Mouse (Mus musculus) CH12.LX (cell line): Measurements from ENCODE around the gene Dok1. TPM values are rescaled to one million over a fixed set of nuclear protein-coding genes. Genes with fewer than 3 reads are reported as not detected.

Experiments
- DNase-seq: peaks from one replicate; pipeline ENCODE4 v3.0.0-alpha.2; 2013; ENCODE audit errors: extremely low read depth
- H3K27ac ChIP-seq: 2 replicates; pipeline ENCODE4 v1.5.1; 2012; ENCODE audit warnings: low read depth, mild to moderate bottlenecking, control low read depth, moderate library complexity; ENCODE audit not compliant: insufficient read depth
- H3K27me3 ChIP-seq: replicated peaks from 2 replicates; pipeline ENCODE3; 2012; ENCODE audit warnings: inconsistent platforms
- H3K36me3 ChIP-seq, 2 experiments: replicated peaks in 1 of 2; 2 replicates each; pipeline versions ENCODE3 to v1.6.1; 2012; ENCODE audit warnings: inconsistent platforms in 1 of 2, low read length in 1 of 2, mild to moderate bottlenecking in 1 of 2, mixed read lengths in 1 of 2, moderate library complexity in 1 of 2; ENCODE audit not compliant: control insufficient read depth in 1 of 2, insufficient read depth in 1 of 2
- H3K4me1 ChIP-seq, 2 experiments: 2 replicates each; pipeline ENCODE4 v1.6.1; 2012; ENCODE audit warnings: inconsistent platforms in 1 of 2, moderate library complexity in 1 of 2; ENCODE audit not compliant: insufficient read depth in 2 of 2, control insufficient read depth in 1 of 2
- H3K4me2 ChIP-seq: 2 replicates; pipeline ENCODE4 v1.6.1; 2012; ENCODE audit warnings: low read depth, mild to moderate bottlenecking, control low read depth; ENCODE audit not compliant: poor library complexity, insufficient read depth, severe bottlenecking
- H3K4me3 ChIP-seq, 3 experiments: fragments of 150-350 bp in 1 of 3; sonication (generic) in 1 of 3; replicated peaks in 1 of 3; 2 replicates each; pipeline versions ENCODE3 to v1.5.1; 2011 to 2012; ENCODE audit warnings: low read depth in 2 of 3, low read length in 2 of 3, mild to moderate bottlenecking in 2 of 3, moderate library complexity in 2 of 3, control low read depth in 1 of 3, improper control_type of control experiment in 1 of 3, inconsistent platforms in 1 of 3, mixed read lengths in 1 of 3; ENCODE audit not compliant: poor library complexity in 1 of 3
- H3K79me2 ChIP-seq: replicated peaks from 2 replicates; pipeline ENCODE4 v1.6.1; 2012; ENCODE audit warnings: mild to moderate bottlenecking, moderate library complexity; ENCODE audit not compliant: control insufficient read depth, poor library complexity, insufficient read depth, severe bottlenecking; ENCODE audit errors: extremely low read depth
- H3K9ac ChIP-seq: 2 replicates; pipeline ENCODE4 v1.6.1; 2012; ENCODE audit warnings: low read depth, mild to moderate bottlenecking, control low read depth, moderate library complexity; ENCODE audit not compliant: insufficient read depth
- H3K9me3 ChIP-seq: replicated peaks from 2 replicates; pipeline ENCODE3; 2012; ENCODE audit warnings: low read length, inconsistent platforms, mixed read lengths
- BHLHE40 ChIP-seq: IDR thresholded peaks from 2 replicates; pipeline ENCODE4 v1.6.1; 2011; ENCODE audit warnings: mild to moderate bottlenecking, low read depth, low read length, improper control_type of control experiment
- CTCF ChIP-seq, 2 experiments: IDR thresholded peaks in 1 of 2; conservative IDR thresholded peaks in 1 of 2; 2 replicates each; pipeline ENCODE4 v1.5.1; 2011 to 2012; ENCODE audit warnings: low read depth in 2 of 2, low read length in 2 of 2, improper control_type of control experiment in 1 of 2, inconsistent platforms in 1 of 2, mild to moderate bottlenecking in 1 of 2, moderate library complexity in 1 of 2
- E2F4 ChIP-seq: IDR thresholded peaks from 2 replicates; pipeline ENCODE4 v1.6.1; 2011; ENCODE audit warnings: low read depth, low read length, improper control_type of control experiment; ENCODE audit not compliant: insufficient replicate concordance
- EP300 ChIP-seq: IDR thresholded peaks from 2 replicates; pipeline ENCODE4 v1.6.1; 2011; ENCODE audit warnings: low read length, improper control_type of control experiment
- ETS1 ChIP-seq: conservative IDR thresholded peaks from 2 replicates; pipeline ENCODE4 v1.6.1; 2012; ENCODE audit warnings: low read depth, mild to moderate bottlenecking, inconsistent platforms, low read length, improper control_type of control experiment, moderate library complexity
- GABPA ChIP-seq: IDR thresholded peaks from 2 replicates; pipeline ENCODE4 v1.6.1; 2012; ENCODE audit warnings: low read depth, low read length, improper control_type of control experiment, inconsistent platforms; ENCODE audit not compliant: insufficient replicate concordance
- HCFC1 ChIP-seq: IDR thresholded peaks from 2 replicates; pipeline ENCODE4 v1.6.1; 2012; ENCODE audit warnings: low read depth, mild to moderate bottlenecking, inconsistent platforms, low read length, improper control_type of control experiment
- JUN ChIP-seq: IDR thresholded peaks from 2 replicates; pipeline ENCODE4 v1.6.1; 2011; ENCODE audit warnings: low read depth, mild to moderate bottlenecking, low read length, improper control_type of control experiment, moderate library complexity; ENCODE audit not compliant: insufficient read depth
- MAFK ChIP-seq: IDR thresholded peaks from 2 replicates; pipeline ENCODE4 v1.6.1; 2011; ENCODE audit warnings: low read length, improper control_type of control experiment; ENCODE audit not compliant: insufficient replicate concordance
- MAZ ChIP-seq: IDR thresholded peaks from 2 replicates; pipeline ENCODE4 v1.6.1; 2012; ENCODE audit warnings: low read depth, mild to moderate bottlenecking, inconsistent platforms, low read length, improper control_type of control experiment, moderate library complexity
- MXI1 ChIP-seq: IDR thresholded peaks from 2 replicates; pipeline ENCODE4 v1.6.1; 2011; ENCODE audit warnings: mild to moderate bottlenecking, low read depth, low read length, improper control_type of control experiment
- MYC ChIP-seq: IDR thresholded peaks from 2 replicates; pipeline ENCODE4 v1.6.1; 2011; ENCODE audit warnings: low read depth, mild to moderate bottlenecking, improper control_type of control experiment, low read length
- NRF1 ChIP-seq: IDR thresholded peaks from 2 replicates; pipeline ENCODE4 v1.6.1; 2014; ENCODE audit warnings: low read depth, mild to moderate bottlenecking, inconsistent platforms, low read length, improper control_type of control experiment, moderate library complexity
- POLR2A ChIP-seq: IDR thresholded peaks from 2 replicates; pipeline ENCODE4 v1.6.1; 2011; ENCODE audit warnings: low read depth, mild to moderate bottlenecking, improper control_type of control experiment, low read length
- RCOR1 ChIP-seq: conservative IDR thresholded peaks from 2 replicates; pipeline ENCODE4 v1.6.1; 2012; ENCODE audit warnings: low read depth, mild to moderate bottlenecking, inconsistent platforms, low read length, improper control_type of control experiment
- TBP ChIP-seq: conservative IDR thresholded peaks from 2 replicates; pipeline ENCODE4 v1.6.1; 2011; ENCODE audit warnings: low read depth, low read length, improper control_type of control experiment
- TCF12 ChIP-seq: IDR thresholded peaks from 2 replicates; pipeline ENCODE4 v1.6.1; 2014; ENCODE audit warnings: low read depth, mild to moderate bottlenecking, inconsistent platforms, low read length, improper control_type of control experiment
- USF2 ChIP-seq: conservative IDR thresholded peaks from 2 replicates; pipeline ENCODE4 v1.6.1; 2011; ENCODE audit warnings: low read depth, low read length, improper control_type of control experiment
- ZNF384 ChIP-seq: IDR thresholded peaks from 2 replicates; pipeline ENCODE4 v1.6.1; 2012; ENCODE audit warnings: low read depth, low read length, improper control_type of control experiment, inconsistent platforms
- dilution Hi-C: fragments of 300-500 bp; cut with MboI; formaldehyde crosslinking; loops from 2 replicates; pipeline ENCODE4 v1.14.3; 2020; ENCODE audit warnings: low sequenced_read_pairs; ENCODE audit not compliant: extremely low pct_unique_long_range_greater_than_20kb, extremely low pct_ligation_motif_present
- in situ Hi-C: fragments of 300-500 bp; cut with MboI; formaldehyde crosslinking; loops from 3 replicates; pipeline ENCODE4 v1.14.3; 2019; ENCODE audit warnings: low sequenced_read_pairs, low pct_ligation_motif_present, low pct_unique_long_range_greater_than_20kb, mixed read lengths
- polyA plus RNA-seq: library from polyadenylated mRNA; unstranded; fragments of >175 nt; gene quantifications from 2 replicates; pipeline ENCODE4 v1.2.1, GENCODE M21; 2012; ENCODE audit warnings: low read depth; ENCODE audit not compliant: insufficient read length
- total RNA-seq, 2 experiments: library from RNA; depleted of rRNA; stranded (reverse); fragments of 300-350 nt in 1 of 2; fragments of >200 nt in 1 of 2; gene quantifications; 2 replicates each; pipeline ENCODE4 v1.2.3; 2012 to 2014

Dok1 gene
- total and polyA plus RNA-seq, 3 experiments, result 21.4 to 33.2 (median 23.8) TPM

DNA sequence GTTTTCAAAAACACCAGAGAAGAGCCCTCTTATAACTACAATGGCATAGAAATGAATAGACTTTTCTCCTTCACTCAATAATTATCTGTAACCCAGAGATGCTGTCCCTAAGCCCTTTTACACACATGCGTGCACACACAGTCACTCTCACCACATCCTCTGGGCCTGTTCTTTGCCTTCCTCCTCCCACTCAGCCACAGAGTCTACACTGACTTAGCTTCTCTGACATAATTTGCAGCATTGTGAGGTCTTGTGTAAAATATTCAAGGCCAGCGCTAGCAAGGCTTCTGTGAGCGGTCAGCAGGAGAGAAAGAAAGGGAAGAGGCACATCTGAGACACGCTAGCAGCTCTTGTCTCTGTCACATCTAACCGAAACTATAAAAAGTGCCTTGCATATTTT lies 19.8 kb downstream of the Dok1 start:
- Histone ChIP-seq H3K27ac (no peak overlapping the region), H3K36me3 (no peaks in the 10 kb centered on the region), H3K4me3 (no peak overlapping the region), H3K4me2 (no peak overlapping the region), H3K9ac (no peak overlapping the region), H3K9me3 (peaks cover 3% of the 10 kb centered on the region), H3K4me1 (peaks cover 3 to 82% of the 10 kb centered on the region in 2 experiments; a peak in 3 of 4 replicates), H3K79me2 (no peaks in the 10 kb centered on the region), H3K27me3 (no peaks in the 10 kb centered on the region)
- TF ChIP-seq TCF12 (no peak), MXI1 (no peak), ETS1 (0 out of 2 replicates have a peak, but pooled peaks have one; percentile 23), TBP (no peak), JUN (no peak), ZNF384 (no peak), BHLHE40 (peak; percentile 25; the same call in 1 of the 2 replicates), EP300 (0 out of 2 replicates have a peak, but pooled peaks have one; percentile 16), RCOR1 (no peak), MAZ (no peak), MYC (0 out of 2 replicates have a peak, but pooled peaks have one; percentile 22), E2F4 (no peak)
- dilution Hi-C loops (no loop called here), in situ Hi-C loops (no loop called here)
- peak; percentile 58 for DNase-seq

DNA sequence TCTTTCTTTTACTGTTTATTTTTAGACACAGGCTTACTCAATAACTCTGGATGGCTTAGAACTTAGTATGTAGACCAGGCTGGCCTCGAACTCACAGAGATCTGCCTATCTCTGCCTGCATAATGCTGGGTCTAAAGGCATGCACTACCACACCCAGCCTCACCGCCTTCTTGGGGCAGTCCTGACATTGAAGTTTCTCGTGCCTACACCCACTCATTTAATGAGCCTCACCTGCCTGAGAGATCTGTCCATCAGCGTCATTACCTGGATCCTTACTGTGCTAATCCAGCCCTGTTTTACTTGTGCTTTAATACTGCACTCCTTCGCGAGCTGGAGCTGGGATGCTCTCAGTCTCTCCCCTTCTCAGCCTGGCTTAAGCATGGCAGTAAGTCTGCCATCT lies 21.5 kb downstream of the Dok1 start:
- Histone ChIP-seq H3K36me3 (no peaks in the 10 kb centered on the region), H3K27ac (no peak overlapping the region), H3K79me2 (no peaks in the 10 kb centered on the region), H3K4me2 (no peak overlapping the region), H3K4me1 (peaks cover 4 to 76% of the 10 kb centered on the region in 2 experiments; a peak in 3 of 4 replicates), H3K4me3 (no peak overlapping the region), H3K9ac (no peak overlapping the region), H3K9me3 (peaks cover 3% of the 10 kb centered on the region), H3K27me3 (no peaks in the 10 kb centered on the region)
- in situ Hi-C loops (no loop called here), dilution Hi-C loops (no loop called here)
- no peak for DNase-seq
- no peak for TF ChIP-seq MAFK
- TF ChIP-seq POLR2A, result no peak
- no peak for TF ChIP-seq HCFC1

DNA sequence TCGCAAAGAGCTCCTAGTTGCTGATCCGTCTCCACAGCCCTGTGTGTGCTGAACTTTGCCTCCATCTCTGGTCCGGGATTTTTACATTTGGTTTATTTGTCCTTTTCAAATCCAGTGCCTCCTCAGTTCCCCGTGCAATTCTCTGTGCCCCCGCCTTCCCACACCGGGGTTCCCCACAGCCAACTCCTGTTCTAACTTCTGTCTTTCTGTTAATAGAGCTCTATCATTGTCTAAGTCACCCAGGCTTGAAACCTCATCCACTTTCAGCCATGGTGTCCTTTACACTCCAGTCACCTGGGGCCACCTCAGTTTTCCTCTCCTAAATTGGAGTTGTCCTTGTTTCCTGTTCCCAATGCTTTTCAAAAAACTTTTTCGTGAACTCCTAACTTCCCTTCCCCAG lies 22.0 kb downstream of the Dok1 start:
- no peak overlapping the region for H3K4me2 ChIP-seq
- no peak overlapping the region for H3K27ac ChIP-seq
- no peak for DNase-seq
- peaks cover 3 to 75% of the 10 kb centered on the region in 2 experiments; a peak in 3 of 4 replicates for H3K4me1 ChIP-seq
- dilution Hi-C loops (no loop called here), in situ Hi-C loops (no loop called here)
- H3K9me3 ChIP-seq, result peaks cover 3% of the 10 kb centered on the region
- no peaks in the 10 kb centered on the region for H3K27me3 ChIP-seq
- no peak overlapping the region for H3K9ac ChIP-seq
- no peak overlapping the region for H3K4me3 ChIP-seq
- no peak for TF ChIP-seq CTCF (conservative IDR thresholded peaks at IDR 0.05 in 1 of 2, IDR thresholded peaks at IDR 0.05 in 1 of 2; ENCODE audit: low read depth in 2 of 2, low read length in 2 of 2)
- TF ChIP-seq GABPA, result no peak
- TF ChIP-seq JUN, result no peak
- no peak for TF ChIP-seq MAFK
- no peak for TF ChIP-seq NRF1
- no peak for TF ChIP-seq USF2
- H3K36me3 ChIP-seq, result no peaks in the 10 kb centered on the region
- H3K79me2 ChIP-seq, result no peaks in the 10 kb centered on the region
